Mouse (Mus musculus): ENCODE results near the gene Pttg1ip.
A peak's percentile ranks its signal among the peaks of the same experiment; 100 is the strongest.

The Pttg1ip gene

DNA sequence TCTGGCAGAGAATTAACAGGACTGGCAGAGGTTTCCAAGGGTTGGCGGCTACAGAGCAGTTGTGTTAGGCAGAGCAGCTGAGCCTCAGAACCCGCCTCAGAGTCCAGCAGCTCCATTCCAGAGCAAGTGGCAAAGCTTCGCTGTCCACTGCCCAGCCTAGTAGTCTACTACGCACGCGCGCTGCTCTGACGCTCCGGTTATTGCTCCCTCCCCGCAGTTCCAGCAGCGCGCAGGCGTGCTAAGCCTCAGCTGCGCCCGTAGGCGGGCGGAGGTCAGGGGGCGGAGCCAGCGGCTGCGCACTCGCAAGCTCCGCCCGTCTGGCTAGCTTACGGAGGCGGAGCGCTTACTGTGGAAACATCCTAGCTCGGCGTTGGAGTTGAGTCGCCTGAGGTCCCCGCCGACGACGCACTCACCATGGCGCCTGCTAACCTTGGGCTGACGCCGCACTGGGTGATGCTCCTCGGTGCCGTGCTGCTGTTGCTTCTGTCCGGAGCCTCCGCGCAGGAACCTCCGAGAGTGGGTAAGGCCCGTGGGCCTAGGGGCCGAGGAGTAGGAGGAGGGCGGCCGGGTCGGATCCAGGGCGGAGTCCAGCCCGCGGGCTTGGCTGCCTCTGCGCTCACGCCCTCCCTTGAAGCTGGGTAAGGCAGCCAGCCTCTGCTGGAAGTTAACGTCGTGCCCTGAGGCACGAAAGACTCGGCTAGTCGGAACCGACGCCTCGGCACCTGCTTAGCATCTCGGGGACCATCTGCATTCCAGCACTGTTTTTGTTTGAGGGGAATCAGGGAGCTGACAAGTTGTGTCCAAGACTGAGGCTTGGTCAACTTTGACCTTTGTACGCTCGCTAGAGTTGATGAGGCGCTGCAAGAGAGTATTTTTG lies at the start of gene Pttg1ip:
TSS of gene Pttg1ip (plus strand) at position 313 of the 877 bp plus-strand sequence.
- DNase-seq (ENCODE audit: low spot score in 2 of 2) = peak; percentile 89 to 91

DNA sequence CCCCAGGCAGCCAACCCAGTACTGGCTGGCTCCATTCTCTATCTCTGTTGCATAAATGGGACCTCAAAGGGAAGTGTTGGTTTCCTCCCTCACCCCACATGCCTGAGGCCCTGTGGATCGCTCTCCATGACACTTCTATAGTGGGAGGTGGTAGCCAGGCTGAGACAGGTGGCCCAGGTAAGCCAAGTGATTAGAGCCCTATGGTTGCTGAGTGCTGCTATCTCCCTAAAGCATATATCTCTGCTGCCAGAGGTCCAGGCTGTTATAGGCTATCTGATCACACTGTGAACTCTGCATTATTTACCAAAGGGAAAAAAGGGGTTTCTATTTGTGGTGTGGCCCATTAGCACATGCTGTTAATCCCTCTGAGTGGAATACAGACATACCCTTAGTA lies 49.5 kb upstream of the Pttg1ip start:
- DNase-seq (ENCODE audit: low spot score in 2 of 2) = no peak

DNA sequence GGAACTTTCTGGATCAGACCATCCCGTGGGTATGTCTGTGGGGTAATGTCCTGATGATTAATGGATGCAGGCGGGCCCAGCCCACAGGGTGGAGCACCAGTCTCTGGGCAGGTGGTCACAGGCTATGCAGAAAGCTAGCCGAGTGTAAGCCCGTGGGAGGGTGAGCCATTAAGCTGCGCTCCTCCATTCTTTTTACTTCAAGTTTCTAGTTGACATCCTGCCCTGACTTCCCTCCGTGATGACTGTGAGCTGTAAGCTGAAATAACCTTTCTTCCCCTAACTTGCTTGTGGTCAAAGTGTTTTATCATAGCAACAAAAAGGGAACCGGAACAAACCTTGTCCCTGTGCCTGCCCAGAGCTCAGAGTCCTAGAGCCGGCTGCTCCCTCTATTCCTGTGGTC lies 44.8 kb upstream of the Pttg1ip start:
- no peak for DNase-seq (ENCODE audit: low spot score in 2 of 2)

DNA sequence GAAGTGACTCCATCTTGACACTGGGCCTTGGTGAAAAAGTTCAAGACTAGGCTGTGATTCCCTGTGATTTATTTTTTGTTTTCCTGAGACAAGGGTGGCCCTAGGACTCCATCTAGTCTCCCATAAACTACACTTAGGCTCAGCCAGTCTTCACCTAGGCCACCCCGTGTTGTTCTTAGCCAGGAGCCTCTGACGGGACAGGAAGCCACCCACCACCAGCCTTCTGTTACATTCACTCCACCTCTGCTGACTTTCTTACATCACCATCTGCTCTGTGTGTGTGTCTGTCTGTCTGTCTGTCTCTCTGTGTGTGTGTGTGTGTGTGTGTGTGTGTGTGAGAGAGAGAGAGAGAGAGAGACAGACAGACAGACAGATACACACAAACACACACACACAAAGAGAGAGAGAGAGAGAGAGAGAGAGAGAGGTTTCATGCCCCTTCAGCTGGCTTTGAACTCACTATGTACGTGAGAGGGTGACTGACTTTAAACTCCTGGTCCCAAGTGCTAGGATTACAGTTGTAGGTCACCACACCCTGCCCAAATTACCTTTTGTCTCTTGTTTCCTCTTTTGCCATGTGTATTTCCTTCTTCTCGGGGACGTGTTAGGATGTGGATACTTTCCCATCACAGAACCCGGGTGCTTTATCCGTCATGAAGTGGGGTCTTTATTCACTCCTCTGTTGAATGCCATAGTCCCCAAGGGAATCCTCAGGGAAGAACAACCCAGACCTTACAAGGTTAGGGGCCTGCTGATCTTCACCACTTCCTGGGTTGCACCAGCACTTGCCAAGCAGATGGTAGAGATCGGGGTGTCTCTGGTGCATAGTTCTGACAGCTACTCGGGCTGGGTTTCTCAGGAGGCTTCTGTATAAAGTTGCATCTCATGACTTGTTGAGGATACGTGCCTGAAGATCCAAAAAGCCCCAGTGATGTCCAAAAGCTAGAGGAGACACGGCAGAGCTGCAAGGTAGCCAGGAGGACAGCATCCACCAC lies 44.0 kb upstream of the Pttg1ip start:
- DNase-seq (ENCODE audit: low spot score in 2 of 2) = no peak

DNA sequence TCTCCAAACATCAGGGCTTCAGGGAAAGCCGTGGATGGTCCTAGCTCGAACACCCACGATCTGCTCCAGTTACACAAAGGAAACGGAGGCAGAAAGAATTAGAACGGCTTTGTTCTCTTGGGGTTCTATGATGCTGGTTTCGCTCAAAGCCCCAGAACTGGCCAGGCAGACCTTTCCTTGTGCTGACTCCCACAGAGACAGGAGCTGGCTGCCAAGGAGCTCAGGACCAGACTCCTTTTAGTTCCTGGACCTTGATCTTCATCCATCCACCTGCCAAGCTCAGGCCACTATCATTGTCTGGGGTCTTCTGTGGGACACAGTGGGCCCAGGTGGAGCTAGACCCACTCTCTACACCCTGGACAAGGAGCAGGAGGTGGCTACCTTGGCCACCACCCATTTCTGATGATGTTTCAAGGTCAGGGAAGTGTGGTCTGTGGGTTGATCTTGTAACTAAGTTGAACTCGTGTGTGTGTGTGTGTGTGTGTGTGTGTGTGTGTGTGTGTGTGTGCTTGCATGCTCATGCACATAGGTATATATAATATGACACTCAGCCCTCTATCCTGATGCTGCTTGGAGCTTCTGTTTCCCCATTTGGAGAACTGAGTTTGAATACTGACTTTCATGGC lies 42.1 kb upstream of the Pttg1ip start:
- no peak for DNase-seq (ENCODE audit: low spot score in 2 of 2)

DNA sequence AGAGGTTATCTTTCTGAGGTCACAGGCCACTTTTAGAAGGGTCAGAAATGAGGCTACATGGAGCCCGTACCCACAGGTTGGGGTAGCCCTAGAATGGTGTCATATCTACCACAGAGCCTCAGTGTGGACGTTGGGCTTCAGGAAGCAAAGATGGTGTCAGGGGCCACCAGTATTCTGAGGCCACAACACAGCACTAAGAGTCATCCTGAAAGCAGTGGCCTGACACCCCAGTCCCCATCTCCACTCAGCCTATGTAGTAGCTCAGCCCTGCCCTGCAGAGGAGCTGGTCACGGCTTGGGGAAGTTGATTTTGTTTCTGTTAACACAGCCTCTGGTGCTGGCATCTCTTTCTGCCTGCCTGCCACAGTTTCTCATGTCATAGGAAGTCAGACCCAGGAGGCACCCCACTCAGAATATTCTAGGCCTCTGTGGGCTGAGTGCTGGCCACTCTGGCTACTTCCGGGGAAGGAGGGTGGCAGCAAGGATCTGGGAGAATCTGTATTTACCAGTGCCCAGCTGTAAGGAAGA lies 40.9 kb upstream of the Pttg1ip start:
- no peak for DNase-seq (ENCODE audit: low spot score in 2 of 2)

DNA sequence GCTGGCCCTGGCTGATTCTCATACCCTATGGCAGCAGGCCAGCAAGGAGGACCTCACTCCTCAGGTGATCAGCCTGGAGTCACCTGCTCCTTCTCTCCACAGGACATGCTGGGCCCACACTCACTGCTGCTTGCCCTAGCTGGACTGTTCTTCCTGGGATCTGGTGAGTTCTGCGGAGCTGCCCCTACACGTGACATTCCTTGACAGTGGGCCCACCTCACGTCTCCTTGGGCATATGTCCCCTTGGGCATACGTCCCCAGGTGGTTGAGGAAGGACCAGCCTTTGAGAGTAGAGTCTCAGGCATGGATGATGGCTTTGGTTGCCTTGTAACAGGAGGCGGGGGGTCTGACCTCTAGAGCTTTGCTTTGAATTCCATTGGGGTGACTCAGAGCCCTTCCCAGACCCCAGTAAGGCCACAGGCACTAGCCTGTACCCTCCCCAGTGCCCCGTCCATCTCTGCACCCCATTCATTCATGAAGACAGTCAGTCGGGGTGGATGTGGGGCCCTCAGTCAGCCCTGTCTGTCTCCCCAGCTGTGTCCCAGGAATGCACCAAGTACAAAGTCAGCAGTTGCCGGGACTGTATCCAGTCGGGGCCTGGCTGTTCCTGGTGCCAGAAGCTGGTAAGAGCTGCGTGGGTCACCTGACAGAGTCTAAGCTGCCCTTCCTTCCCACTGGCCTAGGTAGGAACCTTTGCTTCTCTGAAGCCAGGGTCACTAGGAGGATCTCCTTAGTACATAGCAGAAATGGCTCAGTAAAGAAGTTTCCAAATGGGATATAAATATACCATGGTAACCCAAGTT lies 39.5 kb upstream of the Pttg1ip start:
- DNase-seq (ENCODE audit: low spot score in 2 of 2) = no peak

DNA sequence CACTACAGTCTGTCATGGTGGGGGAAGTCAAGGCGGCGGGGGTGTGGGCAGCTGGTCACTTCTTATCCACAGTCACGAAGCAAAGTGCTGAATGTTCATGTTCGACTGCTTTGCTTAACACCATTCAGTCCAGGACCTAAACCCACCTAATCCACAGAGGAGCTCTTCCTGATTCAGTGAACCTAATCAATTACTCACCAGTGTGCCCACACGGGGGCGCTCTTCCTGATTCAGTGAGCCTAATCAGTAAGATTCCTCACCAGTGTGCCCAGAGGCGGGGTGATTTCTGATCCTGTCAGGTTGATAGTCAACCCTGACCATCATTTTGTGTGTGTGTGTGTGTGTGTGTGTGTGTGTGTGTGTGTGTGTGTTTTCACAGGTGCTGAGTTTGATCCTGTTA lies 38.3 kb upstream of the Pttg1ip start:
- DNase-seq (ENCODE audit: low spot score in 2 of 2) = no peak

DNA sequence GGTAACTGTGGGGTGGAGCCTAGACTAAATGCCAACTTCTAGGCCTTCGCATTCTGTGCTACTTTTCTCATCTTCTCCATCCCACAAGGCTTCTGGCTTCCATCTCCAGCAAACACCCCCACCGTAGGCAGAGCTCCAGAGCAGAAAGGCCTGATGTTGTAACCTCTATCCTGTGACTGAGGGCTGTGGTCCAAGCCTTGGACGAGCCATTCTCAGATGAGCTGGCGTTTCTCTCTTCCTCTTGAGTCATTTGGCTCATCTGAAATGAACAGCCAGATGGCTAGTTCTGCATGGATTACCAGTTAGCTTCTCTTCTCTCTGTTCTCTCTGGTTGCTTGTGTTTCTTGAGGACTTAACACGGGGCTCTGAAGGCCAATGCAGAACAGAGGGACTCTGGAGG lies 36.6 kb upstream of the Pttg1ip start:
- DNase-seq (ENCODE audit: low spot score in 2 of 2) = no peak

DNA sequence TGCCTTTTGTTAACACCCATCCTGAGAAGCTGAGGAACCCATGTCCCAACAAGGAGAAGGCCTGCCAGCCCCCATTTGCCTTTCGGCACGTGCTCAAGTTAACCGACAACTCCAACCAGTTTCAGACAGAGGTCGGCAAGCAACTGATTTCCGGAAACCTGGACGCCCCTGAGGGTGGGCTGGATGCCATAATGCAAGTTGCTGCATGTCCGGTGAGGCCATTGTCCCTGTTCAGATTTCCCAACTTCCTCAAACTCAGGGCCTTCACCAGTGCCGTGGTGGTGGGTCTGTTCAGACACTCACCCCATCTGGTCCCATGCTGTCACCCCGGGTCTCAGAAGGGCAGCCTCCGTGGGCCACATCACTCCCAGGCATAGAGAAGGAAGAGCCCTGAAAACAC lies 32.9 kb upstream of the Pttg1ip start:
- DNase-seq (ENCODE audit: low spot score in 2 of 2) = no peak

DNA sequence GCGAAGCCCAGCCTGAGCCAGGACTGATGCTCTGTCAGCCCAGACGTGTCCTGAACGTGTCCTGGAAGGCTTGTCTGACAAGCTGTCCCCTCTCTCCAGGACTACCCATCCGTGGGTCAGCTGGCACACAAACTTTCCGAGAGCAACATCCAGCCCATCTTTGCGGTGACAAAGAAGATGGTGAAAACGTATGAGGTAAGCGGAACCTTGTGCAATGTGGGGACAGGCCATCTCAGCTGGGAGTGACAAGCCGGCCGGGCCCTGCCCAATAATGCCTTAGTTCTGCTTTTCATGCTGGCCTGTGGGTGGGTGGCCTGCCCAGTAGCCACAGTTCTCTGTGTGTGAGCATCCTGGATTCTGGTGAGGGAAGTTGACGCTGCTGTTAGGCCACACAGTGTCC lies 30.6 kb upstream of the Pttg1ip start:
- DNase-seq (ENCODE audit: low spot score in 2 of 2) = no peak

DNA sequence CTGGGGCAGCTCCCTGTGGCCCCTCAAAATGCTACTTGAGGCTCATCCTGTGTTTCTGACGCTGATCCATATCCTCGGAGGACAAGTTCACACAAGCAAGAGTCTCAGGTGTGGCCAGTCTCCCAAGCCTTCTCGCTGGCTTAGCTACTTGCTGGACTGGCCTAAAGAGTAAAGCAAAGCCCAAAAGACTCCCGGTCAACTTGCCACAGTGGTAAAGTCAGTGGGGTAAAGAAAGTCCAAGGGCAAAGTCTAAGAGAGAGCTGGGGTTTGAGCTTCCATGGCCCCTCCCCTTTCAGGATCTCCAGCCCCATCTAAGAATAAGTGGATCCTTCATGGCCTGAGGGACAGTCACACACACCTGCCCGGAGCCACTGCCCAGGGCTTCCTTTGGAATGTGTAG lies 29.4 kb upstream of the Pttg1ip start:
- DNase-seq (ENCODE audit: low spot score in 2 of 2) = no peak

DNA sequence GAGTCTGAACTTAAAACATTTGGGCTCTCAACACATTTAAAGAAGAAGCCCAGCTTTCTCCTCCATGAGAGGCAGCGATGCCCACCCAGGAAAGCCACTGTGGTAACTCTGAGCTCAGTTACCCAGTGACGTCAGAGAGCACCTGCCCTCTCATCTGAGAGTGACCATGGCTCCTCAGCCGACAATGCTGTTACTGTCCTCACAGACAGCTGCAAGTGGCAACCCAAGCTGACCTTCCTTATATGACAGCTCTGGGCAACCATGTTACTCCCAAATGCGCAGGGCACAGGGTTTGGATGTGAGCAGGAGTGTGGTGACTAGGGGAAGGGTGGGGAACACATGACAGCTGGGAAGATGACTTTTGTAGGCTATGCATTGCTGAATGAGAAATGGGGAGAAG lies 28.2 kb upstream of the Pttg1ip start:
- no peak for DNase-seq (ENCODE audit: low spot score in 2 of 2)

DNA sequence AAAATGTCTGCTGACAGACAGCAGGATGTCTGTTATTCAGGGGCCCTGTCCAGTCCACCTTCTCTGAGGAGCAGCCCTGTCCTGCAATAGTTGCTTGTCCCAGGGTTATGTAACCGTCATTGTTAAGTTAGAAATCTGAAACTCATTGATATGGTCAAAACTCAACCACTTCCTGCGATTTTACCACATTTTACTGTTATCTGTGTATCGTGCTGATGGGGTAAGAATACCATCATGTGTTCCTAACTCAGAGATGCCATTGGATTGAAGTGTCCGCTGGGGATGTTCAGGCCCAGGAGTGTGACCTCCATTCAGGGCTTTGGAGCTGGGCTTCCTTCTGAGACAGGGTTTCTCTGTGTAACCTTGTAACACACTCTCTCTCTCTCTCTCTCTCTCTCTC lies 26.6 kb upstream of the Pttg1ip start:
- DNase-seq (ENCODE audit: low spot score in 2 of 2) = no peak

DNA sequence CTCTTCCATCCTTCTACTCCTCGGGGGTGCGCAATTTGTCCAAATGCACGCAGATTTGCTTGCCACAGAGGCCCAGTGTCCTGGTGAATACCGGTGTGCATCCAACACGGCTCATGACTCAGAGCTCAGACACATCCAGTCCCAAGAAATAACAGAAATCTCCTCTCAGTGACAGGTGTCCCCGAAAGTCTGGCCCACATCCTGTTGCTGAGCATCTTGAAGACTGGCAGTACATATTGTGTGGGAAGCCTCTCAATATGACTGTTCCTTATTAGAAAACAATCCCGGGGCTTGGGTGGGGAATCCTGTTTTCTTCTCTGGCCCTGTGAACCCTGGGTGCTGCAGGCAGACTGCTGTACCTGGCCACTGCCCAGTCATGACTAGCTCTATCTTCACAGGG lies 24.9 kb upstream of the Pttg1ip start:
- DNase-seq (ENCODE audit: low spot score in 2 of 2) = no peak

DNA sequence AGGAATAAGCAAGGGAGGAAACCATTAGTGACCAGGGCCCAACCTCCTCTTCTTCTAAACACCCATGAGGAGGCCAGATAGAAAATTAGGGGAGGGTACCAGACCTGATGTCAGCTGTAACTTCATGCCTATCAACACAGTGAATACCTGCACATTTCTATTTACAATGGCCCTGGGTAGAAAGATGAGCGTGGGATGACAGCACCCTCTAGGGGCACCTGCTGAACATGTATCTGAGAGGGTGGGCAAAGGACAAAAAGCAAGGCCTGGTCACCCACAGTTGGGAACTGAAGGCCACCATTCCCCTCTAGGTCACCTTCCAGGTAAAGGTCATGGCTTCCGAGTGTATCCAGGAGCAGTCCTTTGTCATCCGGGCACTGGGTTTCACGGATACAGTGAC lies 23.9 kb upstream of the Pttg1ip start:
- no peak for DNase-seq (ENCODE audit: low spot score in 2 of 2)

DNA sequence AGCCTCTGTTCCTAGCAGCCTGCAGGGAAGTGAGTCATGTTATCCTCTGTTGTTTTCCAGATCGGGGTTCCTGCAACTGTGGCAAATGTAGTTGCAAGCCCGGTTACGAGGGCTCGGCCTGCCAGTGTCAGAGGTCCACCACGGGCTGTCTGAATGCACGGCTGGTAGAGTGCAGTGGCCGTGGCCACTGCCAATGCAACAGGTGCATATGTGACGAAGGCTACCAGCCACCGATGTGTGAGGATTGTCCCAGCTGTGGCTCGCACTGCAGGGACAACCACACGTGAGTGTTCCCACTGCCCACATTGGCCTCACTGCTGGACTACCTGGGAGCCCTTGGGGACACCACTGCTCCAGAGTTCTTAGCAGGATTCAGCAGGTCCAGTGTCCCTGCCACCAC lies 21.4 kb upstream of the Pttg1ip start:
- no peak for DNase-seq (ENCODE audit: low spot score in 2 of 2)

DNA sequence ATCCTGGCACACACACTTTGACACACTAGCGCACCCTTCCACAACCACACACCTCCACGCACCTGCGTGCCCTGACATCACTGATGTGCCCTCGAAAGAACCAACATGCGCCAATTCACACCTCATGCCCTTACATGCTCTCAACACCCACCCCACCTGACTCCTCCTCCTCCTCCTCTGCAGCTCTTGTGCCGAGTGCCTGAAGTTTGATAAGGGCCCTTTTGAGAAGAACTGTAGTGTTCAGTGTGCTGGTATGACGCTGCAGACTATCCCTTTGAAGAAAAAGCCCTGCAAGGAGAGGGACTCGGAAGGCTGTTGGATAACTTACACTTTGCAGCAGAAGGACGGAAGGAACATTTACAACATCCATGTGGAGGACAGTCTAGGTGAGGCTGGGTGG lies 20.7 kb upstream of the Pttg1ip start:
- no peak for DNase-seq (ENCODE audit: low spot score in 2 of 2)

DNA sequence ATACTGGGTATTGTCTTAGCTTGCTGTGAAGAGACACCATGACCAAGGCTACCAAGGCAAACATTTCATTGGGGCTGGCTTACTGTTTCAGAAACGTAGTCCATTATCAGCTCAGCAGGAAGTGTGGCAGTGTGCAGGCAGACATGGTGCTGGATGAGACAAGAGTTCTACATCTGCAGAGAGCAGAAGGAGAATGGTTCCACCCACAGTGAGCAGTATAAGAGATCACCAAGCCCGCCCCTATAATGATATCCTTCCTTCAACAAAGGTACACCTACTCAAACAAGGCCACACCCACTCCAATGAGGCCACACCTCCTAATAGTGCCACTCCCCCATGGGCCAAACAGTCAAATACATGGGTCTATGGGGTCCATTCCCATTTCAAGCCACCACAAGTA lies 20.0 kb upstream of the Pttg1ip start:
- no peak for DNase-seq (ENCODE audit: low spot score in 2 of 2)

DNA sequence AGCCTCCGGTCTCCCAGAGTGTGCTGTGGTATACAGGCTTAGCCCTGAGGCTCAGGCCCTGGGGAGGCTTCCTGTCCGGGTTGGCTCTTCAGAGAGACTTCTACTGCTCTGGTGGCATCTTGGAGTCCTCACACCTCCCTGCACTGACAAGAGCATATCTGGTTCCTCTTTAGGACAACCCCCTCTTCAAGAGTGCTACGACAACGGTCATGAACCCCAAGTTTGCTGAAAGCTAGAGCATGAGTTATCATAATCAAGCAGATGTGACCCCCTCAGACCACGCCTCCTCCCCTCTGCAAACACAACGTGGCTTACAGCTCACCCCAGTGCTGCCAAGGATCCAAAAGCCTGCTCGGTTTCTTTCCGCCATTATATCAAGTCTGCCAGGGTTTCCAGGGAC lies 16.5 kb upstream of the Pttg1ip start:
- no peak for DNase-seq (ENCODE audit: low spot score in 2 of 2)

DNA sequence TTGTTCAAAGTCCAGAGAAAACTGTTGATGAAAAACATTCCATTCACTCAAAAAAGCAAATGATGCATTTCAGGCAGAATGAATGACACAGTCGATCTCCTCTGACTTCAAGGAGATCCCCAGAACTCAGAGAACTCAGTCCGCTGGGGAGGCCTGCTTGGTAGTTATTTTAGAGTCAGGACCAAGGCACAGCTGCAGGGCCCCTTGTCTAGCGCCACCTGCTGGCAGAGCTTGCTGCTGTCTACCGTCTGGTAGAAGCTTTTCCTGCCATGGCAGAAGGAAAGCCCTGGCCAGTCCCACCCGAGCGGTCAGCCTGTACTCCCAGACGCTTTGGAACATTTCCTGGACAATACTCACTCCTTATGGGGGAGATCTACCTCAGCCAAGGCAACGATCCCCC lies 14.9 kb upstream of the Pttg1ip start:
- peak in 1 of 2 experiments; percentile 56 for DNase-seq (ENCODE audit: low spot score in 2 of 2)

All from frontal cortex, postnatal 14 days (tissue).